Mouse (Mus musculus): ENCODE measurements around the gene Galnt10.

Gene Galnt10

GRCm38 (mm10) chr11:57685689-57686454, 40.6 kb downstream of the Galnt10 start:
- no peak for TF ChIP-seq GATA4 (IDR thresholded peaks at IDR 0.05; ENCODE audit: insufficient replicate concordance, low read length)

GRCm38 (mm10) chr11:57686797-57687196, 41.6 kb downstream of the Galnt10 start:
- no peak for TF ChIP-seq GATA4 (IDR thresholded peaks at IDR 0.05; ENCODE audit: insufficient replicate concordance, low read length)

- TF ChIP-seq GATA4 (IDR thresholded peaks at IDR 0.05; ENCODE audit: insufficient replicate concordance, low read length), result no peak
Measured at GRCm38 (mm10) chr11:57687258-57687657, 42.0 kb downstream of the Galnt10 start.

DNA sequence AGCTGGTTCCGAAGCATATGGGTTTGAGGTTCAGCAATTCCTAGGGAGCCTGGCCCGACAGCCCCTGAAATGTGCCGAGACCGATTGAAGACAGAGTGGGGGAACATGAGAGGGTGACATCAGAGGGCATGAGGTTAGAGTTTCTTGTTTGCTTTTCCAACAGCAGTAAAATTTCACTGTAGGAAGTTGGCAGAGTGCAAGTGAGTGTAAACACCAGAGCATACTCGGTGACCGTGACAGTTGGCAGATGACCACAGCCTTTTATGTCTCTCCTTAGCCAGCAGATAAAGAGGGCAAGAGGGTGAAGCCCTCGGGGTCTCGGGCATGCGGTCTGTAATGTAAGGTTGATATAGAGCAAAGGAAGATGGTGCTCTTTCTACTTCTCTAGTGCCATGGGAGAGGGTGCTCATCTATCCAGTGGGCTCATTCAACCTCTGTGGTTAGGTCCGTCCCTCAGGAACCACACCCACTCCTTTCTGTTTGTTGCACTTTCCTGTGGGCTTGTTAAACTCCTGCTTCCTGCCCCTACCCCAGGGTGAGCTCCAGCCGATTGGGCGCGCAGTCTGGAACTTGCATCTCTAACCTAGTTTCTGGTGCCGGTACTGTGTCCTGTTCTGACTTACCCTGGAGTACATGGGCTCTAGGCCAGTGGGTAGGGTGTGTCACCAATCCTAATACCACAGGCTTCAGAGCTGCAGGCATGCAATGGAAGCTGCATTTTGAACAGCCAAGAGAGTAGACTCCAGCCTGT, 43.1 kb downstream of the Galnt10 start:
- peak; percentile 44; the same call in 1 of the 2 replicates for TF ChIP-seq GATA4 (IDR thresholded peaks at IDR 0.05; ENCODE audit: insufficient replicate concordance, low read length)

DNA sequence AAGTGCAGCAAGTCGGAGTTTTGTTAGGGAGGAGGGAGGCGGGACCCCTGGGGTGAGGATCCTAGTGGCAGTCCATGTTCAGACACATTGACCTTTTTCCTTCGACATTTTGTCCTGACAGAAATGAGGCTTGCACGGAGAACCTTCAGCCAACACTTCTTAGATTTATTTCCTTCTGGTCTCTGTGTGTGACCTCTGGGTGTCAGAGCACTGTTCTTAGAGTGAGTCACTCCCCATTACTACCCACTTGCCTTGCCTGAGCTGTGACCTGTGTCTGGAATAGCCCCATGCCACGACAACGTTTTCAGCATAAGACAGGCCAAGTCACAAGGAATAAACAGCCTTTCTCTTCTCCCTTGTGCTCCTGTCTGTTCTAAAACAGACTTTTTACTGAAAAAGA, 44.6 kb downstream of the Galnt10 start:
- TF ChIP-seq GATA4 (IDR thresholded peaks at IDR 0.05; ENCODE audit: insufficient replicate concordance, low read length), result no peak

DNA sequence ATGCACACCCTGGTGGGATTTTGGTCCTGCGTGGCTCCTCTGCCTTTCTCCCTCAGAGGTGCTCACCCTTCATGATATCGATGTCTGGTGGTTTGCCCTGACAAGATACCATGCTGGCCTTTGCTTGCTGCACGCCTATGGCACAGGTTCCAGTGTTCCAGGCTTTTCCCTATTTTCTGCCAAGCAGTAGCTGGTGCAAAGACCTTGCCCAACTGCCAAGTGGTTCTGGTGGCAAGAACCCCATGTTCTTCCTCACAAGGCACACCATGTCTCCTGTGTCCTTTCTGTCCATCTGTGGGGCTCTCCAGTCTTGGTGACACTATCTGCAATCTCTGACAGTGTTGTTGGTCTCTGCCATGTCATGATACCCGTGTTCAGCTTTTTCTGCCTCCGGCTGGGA, 45.6 kb downstream of the Galnt10 start:
- no peak for TF ChIP-seq GATA4 (IDR thresholded peaks at IDR 0.05; ENCODE audit: insufficient replicate concordance, low read length)

DNA sequence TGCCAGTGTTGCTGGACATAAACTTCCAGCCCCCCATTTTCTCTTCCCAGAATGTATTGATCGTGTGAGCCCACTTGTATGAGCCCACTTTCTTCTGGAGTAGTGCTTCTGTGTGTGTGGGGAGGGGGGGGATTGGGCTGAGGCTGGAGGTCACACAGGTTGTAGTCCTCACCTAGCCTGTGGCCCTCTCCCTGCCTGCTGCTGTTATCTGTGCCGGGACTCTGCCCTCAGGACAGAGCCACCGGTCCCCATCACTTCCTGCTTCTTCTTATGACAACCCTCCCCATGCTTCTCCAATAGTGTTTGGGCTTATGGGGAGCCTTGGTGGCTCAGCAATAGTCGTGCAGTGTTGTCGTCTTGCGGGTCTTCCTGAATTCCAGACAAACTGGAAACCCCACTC, 46.7 kb downstream of the Galnt10 start:
- no peak for TF ChIP-seq GATA4 (IDR thresholded peaks at IDR 0.05; ENCODE audit: insufficient replicate concordance, low read length)

- no peak for TF ChIP-seq GATA4 (IDR thresholded peaks at IDR 0.05; ENCODE audit: insufficient replicate concordance, low read length)
Measured at GRCm38 (mm10) chr11:57692726-57693125, 47.5 kb downstream of the Galnt10 start.

- TF ChIP-seq GATA4 (IDR thresholded peaks at IDR 0.05; ENCODE audit: insufficient replicate concordance, low read length), result no peak
Measured at GRCm38 (mm10) chr11:57694486-57694885, 49.2 kb downstream of the Galnt10 start.

DNA sequence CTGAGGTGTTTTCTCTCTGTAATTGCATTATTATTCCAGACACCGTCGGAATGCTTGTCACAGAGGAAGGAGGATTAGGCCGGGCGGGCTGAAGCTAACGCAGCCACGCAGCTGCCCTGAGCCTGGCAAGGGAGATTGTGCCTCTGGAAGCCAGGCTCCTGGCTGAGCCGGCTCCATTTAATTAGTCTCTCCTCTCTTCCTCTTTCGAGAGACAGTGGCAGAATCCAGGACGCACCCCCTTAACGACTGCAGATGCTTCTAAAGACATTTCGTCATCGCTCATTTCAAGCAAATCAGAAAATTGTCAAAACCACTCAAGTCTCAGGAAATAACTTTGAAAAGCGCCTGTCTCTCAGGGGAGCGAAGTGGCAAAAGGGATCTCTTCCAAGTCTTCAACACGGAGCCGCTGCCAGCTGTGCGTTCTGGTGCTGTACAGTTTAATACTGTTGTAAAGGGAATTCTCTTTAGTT, 51.0 kb downstream of the Galnt10 start:
- no peak for TF ChIP-seq GATA4 (IDR thresholded peaks at IDR 0.05; ENCODE audit: insufficient replicate concordance, low read length)

DNA sequence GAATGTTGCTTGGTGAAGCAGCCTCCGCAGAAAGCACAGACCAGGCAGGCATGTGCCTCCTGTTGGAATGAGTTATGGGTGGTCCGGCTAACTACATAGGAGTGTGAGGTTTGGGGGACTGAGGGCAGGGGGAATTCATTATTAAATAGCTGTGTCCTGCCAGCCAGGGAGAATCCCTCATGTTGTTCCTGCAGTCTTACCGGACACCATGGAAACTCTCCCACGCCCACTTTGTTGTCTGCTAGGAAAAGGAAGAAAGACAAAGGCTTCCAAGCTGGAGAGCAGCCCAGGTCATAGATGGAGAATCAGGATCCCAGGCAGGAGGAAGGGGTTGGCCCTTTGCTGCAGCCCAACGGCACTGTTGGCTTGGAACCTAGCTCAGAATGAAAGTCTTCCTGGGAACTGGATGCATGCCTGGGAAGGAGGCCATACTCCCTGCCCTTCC, 51.6 kb downstream of the Galnt10 start:
- peak; percentile 40; the same call in 1 of the 2 replicates for TF ChIP-seq GATA4 (IDR thresholded peaks at IDR 0.05; ENCODE audit: insufficient replicate concordance, low read length)

GRCm38 (mm10) chr11:57700114-57700513, 54.9 kb downstream of the Galnt10 start:
- TF ChIP-seq GATA4 (IDR thresholded peaks at IDR 0.05; ENCODE audit: insufficient replicate concordance, low read length), result no peak

GRCm38 (mm10) chr11:57701193-57701925, 56.1 kb downstream of the Galnt10 start:
- TF ChIP-seq GATA4 (IDR thresholded peaks at IDR 0.05; ENCODE audit: insufficient replicate concordance, low read length), result no peak

GRCm38 (mm10) chr11:57701956-57702355, 56.7 kb downstream of the Galnt10 start:
- TF ChIP-seq GATA4 (IDR thresholded peaks at IDR 0.05; ENCODE audit: insufficient replicate concordance, low read length), result no peak

- no peak for TF ChIP-seq GATA4 (IDR thresholded peaks at IDR 0.05; ENCODE audit: insufficient replicate concordance, low read length)
Measured at GRCm38 (mm10) chr11:57706620-57707019, 61.4 kb downstream of the Galnt10 start.
